Mouse (Mus musculus): ENCODE data around the gene 1700010I14Rik.

Gene 1700010I14Rik

DNA sequence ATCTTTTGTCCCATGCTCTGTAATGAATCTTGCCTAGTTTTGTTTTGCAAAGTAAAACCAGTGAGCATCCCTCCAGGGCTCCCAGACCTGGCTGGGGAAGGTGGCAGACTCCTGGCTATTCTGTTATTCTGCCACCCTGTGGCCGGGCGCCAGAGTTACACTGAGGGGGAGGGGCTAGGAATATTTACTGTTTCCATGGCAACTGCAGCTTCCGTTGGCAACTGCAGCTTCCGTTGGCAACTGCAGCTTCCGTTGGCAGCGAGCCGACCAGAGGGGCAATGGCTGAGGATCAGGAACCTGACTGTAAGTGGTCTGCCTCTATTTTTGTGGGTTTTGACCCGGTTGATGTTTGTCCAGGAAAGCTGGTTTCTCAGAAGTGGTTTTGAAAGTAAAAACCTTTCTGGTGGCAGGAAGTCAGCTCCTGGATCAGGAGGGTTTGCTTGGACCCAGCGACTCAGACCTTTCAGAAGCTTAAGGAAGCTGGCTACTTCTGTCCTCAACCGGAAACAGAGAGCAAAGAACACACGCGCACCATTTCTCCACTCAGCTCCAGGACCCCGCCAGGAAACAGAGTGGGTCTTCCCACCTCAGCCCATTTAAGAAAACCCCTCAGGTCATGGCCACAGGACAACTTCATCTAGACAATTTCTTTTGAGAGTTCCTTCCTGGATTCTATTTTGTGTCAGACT lies at the start of gene 1700010I14Rik:
Gene 1700010I14Rik, plus strand, starts transcription at position 215 of the 689 bp plus-strand sequence.
- peak; percentile 91 to 98 for DNase-seq (ENCODE audit: inconsistent age in 2 of 2, low spot score in 1 of 2)

DNA sequence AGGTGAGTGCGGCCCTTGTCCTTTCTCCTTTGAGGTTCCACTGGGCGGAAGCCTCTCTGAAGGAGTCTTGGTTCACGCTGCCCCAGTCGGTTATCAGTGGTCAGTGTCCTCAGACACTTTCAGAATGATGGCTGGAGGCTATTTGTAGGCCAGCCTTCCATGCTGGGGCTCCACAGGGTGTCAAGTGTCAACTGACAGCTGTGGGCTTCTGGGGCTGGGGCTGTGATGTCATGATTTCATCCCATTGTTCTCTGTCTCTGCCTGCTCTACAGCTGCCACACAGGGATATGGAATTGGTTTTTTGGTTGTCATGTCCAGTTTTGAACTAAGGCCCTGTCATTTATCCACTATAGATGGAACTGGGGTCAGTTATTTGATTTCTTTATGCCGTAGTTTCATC lies 36.5 kb upstream of the 1700010I14Rik start:
- no peak for DNase-seq (ENCODE audit: inconsistent age in 2 of 2, low spot score in 1 of 2)

DNA sequence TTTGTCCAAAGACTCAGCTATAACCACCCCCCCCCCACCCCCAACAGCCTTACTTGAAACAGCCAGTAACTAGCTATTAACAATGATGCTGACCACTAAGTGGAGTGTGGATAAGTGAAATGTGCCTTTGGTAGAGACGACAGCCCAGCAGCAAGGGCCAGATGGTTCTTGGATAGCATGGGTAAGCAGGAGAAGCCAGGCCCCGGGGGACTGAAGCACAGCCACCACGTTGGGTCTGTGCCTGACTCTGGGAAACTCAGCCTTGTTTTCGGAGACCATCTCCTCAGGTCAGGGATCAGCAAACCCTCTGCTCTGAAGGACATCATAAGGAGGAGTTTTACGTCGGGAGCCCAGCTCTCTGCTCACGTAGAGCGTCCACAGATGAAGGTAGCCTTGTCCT lies 35.2 kb upstream of the 1700010I14Rik start:
- no peak for DNase-seq (ENCODE audit: inconsistent age in 2 of 2, low spot score in 1 of 2)

DNA sequence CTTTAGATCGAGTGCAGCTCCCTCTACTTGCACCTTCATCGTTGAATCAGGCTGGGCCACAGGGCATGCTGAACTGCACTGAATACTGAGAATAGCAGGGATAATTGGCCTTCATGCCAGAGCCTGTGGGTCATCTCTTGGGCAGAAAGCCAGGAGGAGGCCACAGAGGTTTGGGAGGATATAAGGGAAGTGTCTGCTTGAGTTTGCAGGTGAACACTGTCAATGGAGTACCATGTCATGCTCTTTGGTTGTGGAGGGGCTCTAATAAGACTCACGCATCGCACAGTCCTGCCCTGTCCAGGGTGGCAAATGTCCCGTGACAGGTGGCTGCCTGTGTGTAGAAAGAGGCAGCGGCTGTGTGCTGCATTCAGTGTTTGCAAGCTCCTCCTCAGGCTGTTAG lies 30.0 kb upstream of the 1700010I14Rik start:
- DNase-seq (ENCODE audit: inconsistent age in 2 of 2, low spot score in 1 of 2): peak; percentile 65 to 84

DNA sequence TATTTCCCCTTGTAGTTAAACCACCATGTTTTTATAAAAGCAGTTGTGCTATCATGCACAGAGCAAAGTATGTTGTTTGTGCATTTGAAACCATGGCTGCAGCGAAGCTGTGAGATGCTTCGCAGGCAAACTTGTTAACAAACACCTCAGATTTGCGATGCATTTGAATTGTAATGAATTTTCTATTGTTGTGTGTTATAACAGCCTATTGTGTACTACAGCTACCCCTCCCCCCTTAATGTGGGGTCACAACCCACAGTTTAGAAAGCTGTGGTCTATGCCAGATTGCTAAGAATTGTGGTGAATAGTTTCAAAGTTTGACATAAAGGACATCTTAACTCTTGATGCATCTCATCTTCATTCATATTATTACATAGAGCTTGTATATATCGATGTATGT lies 27.7 kb upstream of the 1700010I14Rik start:
- no peak for DNase-seq (ENCODE audit: inconsistent age in 2 of 2, low spot score in 1 of 2)

DNA sequence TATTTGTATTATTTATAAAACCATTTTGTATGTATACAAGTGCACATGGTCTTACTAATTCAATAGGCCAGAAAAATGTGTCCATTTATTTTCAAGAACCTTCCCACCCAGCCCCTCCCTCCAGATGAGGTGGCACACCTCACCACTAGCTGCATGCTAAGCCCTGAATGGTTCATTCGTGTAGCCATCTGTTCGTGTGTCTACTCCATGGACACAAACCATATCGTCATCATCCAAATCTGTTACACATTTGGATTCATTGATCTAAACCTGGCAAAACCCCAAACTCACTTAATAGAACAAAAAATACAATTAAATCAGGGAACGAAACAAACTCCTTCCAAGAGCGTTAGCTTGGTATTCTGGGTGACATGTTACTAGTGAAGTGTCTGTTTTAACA lies 27.0 kb upstream of the 1700010I14Rik start:
- DNase-seq (ENCODE audit: inconsistent age in 2 of 2, low spot score in 1 of 2): no peak

DNA sequence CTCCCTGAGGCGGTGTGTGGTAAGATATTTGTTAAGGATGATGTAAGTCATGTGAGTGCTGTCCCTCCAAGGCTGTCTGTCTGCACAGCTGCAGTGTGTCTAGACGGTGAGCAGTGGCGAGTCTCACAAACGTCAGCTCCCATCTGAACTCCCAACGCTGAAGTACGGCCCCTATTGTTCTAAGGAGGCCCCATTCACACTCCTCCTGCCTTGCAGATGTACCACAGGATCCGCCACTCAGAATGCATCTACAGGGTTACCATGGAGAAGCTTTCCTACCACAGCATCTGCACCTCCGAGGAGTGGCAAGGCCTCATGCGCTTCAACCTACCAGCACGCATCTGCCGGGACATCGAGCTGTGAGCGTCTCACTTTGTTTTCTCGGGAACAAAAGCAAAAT lies 26.5 kb upstream of the 1700010I14Rik start:
- DNase-seq (ENCODE audit: inconsistent age in 2 of 2, low spot score in 1 of 2): no peak

DNA sequence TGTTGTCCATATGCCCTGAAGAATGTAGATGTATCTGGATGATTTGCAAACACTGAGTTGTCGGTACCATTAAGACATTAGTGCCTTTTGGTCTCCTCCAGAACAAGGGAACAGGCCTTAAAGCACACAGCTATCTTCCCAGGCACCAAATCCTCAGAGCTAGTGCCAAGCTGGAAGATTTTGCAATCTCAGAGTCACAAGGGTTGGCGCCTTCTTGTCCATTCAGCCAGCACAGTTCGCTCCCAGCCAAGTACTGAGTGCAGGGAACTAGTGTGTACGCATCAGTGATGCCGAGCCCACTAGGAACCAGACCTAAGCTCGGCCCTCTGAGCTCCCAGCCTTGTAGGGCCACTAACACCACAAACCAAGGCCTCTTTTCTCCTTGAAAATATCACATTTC lies 23.0 kb upstream of the 1700010I14Rik start:
- DNase-seq (ENCODE audit: inconsistent age in 2 of 2, low spot score in 1 of 2): peak in 1 of 2 experiments; percentile 42

DNA sequence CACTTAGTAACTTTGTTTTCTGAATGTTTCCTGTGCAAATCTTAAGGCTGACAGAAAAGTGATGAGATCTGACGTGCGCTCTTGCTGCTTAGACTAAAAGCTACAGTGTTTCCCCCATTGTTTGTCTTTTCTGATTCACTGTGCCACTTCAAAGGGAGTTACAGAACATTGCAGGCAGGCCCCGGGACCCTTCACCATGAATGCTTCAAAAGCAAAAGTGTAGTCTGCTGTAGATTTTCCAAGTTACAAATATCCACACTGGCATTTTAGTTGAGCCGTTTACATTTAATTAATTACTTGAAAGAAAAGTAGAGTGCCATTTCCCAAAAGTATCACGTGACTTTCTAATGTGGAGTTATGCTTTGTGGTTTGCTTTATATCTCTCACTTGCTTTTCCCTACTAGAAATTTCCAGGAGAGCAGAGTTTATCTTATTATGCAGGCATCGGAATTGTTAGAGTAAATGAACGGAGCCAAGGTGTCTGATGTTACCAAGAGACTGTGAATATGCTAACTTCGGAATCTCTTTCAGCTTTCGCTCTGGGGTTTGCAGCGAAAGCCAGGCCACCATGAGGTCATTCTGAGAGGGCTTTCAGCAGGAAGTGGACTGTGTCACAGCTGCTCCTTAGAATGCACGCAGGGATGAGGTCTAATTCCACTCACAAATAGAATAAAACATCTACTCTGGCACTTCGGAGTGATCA lies 15.8 kb upstream of the 1700010I14Rik start:
- no peak for DNase-seq (ENCODE audit: inconsistent age in 2 of 2, low spot score in 1 of 2)

DNA sequence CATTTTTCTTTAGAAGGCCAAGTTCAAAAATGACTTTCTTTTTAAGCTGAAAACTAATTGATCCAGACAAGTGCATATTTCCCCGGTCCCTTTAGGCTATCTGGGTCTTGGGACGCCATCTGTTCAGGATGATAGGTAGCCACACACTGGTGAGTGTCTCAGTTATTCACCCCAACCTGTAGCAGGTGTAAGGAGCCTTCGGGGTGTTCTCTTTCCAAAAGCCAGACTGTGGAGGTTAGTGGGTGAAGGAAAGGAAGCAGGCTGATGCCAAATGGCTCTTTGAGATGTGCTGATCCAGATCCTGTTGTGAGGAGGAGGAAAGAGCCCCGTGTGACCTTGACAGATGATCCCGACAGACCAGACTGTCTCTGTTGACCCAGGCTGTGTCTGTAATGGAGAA lies 14.8 kb upstream of the 1700010I14Rik start:
- DNase-seq (ENCODE audit: inconsistent age in 2 of 2, low spot score in 1 of 2): no peak

DNA sequence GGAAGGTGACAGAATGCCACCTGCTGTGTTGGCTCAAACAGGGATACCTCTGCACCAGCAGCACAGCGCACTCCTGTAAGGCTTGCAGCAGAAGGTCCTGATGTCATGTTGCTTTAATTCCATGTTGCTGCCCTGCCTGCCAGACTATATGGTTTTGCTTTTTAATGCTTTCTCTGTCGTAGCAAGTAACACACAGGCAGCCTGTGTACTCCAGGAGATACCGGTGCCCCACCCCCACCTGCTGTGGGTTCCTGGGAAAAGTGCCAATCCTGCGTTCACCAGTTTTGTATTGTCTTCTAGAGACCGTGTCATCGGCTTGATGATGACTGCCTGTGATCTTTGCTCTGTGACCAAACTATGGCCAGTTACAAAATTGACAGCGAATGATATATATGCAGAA lies 13.7 kb upstream of the 1700010I14Rik start:
- no peak for DNase-seq (ENCODE audit: inconsistent age in 2 of 2, low spot score in 1 of 2)

DNA sequence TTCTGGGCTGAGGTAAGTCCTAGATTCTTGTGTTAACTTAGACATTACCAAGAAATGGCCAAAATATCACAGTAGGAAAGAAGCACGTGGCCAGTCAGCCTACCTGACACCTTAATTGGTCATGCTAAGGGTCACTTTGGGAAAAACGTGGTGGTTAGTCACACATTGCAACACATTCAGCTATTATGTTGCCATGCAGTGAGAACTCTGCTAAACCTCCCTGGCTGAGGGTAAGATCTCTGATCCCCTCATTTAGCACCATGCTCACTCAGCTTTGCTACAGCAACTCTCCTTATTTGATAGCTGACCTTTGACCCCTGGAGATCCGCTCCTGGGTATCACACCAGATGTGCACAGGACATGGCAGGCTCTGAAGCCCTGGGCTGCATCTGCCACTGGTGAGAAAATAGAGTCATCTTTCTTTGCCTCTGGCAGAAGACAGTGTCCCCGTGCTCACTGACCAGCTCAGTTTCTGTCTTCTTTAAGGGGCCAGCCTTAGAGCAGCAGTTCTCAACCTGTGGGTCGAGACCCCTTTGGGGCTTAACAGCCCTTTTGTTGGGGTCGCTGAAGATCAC lies 13.2 kb upstream of the 1700010I14Rik start:
- DNase-seq (ENCODE audit: inconsistent age in 2 of 2, low spot score in 1 of 2): no peak

DNA sequence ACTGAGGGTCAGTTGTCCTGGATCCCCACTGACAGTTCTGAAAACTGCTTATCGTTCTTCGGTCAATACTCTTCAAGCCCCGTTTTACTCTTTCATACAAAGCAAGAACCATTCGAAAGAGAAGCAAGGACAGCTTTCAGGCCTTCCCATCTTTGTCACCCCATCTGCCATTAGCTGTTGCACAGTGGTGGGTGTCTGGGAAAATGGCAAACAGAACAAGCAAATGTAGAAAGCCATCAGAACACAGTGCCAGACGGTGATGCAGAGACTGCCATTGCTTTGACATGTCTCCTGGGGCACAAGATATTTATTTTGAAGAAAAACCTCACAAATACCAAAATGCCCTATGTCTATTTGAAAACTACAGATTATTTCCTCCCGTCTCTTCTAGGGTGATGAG lies 11.4 kb upstream of the 1700010I14Rik start:
- no peak for DNase-seq (ENCODE audit: inconsistent age in 2 of 2, low spot score in 1 of 2)

DNA sequence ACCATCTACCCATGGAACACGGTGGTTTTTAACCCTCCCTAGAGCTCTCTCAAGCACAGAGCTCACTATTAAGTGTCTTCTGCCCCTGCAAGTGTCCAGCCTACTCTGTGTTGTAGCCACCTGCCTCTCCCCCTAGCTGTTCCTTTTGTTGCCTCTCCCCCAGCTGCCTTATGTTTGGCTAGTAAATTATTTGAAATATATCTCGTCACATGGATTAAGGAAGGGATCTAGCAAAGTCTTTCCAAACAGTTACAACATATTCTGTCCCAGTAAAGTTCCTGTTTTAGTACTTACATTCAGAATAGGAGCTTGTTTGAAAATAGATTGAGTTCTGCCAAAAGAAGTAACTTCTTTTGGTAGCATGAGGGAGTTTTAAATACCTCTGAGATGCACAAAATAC lies 10.9 kb upstream of the 1700010I14Rik start:
- no peak for DNase-seq (ENCODE audit: inconsistent age in 2 of 2, low spot score in 1 of 2)

DNA sequence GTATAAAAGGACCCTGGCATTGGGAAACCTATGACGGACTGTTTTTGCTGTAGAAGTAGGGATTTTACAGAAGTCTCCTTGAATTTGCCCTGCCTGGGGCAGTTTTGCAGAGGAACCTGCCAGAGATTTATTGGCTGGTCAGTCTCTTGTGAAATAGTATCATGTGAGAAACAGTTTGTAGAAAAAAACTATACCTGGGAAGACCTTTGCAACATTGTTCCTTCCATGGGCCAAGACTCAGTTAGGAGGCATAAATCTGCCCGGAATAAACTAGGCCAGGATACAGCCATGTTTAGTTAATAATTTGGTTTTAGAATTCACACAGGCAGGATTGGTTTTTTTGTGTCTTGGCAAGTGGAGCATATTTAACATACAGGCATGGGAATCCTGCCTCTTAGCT lies 4.6 kb upstream of the 1700010I14Rik start:
- no peak for DNase-seq (ENCODE audit: inconsistent age in 2 of 2, low spot score in 1 of 2)

DNA sequence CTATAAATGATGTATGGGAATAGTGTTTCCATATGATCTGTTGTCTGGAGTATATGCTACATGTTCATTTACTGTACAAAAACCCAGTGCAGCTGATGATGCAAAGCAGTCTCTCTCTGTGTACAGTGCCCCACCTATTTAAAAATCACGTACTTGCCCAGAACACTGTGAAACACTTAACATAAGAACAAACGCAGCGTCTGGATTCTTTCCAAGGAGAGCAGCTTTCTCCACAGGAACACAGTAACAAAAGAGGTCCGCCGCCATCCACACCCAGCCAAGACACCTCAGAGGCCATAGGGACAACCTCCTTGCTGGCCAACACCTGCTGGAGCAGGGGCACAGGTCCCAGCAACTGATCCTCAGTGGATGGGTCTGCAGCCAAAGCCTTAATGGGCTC lies 2.4 kb upstream of the 1700010I14Rik start:
- DNase-seq (ENCODE audit: inconsistent age in 2 of 2, low spot score in 1 of 2): no peak

DNA sequence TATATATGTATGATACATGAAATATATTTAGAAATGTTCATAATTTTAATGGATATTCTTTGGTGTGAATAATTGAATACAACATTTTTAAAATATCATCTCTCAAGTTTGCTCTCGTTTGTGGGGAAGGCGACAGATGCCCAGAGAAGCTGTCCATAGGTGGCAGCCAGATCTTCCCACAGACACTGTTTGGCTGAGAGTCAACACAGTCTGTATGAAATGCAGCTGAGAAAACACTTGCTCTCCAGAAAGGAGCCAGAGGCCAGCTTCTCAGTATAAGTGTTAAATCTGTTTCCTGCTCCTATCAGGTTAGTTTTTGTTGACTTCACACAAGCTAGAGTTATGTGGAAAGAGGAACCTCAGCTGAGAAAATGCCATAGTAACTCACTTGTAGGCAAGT lies 1.6 kb upstream of the 1700010I14Rik start:
- no peak for DNase-seq (ENCODE audit: inconsistent age in 2 of 2, low spot score in 1 of 2)

DNA sequence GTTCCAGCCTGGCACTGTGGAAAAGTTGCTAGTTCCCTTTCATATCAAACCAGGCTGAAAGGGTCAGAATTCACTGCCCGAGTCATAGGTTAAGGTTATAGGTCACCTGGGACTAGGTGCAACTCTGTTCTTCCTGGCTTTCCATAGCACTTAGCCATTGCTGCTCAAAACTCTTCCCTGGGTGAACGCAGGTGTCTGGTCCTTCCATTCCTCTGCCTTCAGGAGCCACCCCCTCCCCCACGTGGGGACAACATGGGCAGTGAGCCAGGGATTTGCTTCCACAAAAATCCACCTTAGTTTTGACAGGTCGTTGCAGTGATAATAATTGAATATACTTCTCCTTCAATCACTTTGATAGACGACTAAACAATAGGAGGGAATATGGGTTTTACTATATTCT lies 764 bp upstream of the 1700010I14Rik start:
- DNase-seq (ENCODE audit: inconsistent age in 2 of 2, low spot score in 1 of 2): peak; percentile 23 to 37

DNA sequence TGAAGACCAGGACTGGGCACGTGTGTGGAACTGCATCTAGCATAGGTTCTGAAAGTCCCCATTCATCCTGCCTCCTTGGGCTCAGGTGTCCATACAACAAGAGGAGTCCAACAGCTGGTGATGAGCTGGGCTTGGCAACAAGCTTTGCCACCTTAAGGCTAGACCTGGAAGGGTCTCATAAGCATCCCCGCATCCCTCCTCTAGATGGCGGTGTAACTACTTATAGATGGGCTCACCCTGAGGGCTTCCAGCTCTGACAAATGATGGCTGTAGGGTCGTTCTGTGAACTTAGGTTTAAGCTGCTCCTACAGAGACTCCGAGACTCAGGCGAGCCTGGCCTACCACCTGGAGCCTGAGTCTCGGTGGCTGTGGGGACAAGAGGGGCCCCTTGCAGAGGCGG lies 3.0 kb downstream of the 1700010I14Rik start:
- DNase-seq (ENCODE audit: inconsistent age in 2 of 2, low spot score in 1 of 2): peak in 1 of 2 experiments; percentile 37

DNA sequence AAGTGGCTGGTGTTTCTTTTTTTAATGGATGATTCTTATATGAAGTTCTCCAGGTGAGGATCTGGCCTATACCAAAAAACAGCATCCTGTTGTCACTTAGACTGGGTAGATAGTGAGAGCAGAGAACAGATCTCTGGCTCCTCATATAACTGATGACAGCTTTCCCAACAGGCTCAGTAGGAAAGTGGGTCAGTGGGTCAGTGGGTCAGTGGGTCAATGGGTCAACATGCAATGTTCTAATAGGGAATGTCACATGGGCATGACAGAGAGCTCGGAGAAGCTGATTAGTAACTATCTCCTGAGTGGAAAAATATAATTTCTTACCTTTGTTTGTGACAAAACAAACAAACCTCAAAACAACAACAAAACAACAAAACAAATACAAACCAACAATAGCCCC lies 7.2 kb downstream of the 1700010I14Rik start:
- peak in 1 of 2 experiments; percentile 61 for DNase-seq (ENCODE audit: inconsistent age in 2 of 2, low spot score in 1 of 2)

DNA sequence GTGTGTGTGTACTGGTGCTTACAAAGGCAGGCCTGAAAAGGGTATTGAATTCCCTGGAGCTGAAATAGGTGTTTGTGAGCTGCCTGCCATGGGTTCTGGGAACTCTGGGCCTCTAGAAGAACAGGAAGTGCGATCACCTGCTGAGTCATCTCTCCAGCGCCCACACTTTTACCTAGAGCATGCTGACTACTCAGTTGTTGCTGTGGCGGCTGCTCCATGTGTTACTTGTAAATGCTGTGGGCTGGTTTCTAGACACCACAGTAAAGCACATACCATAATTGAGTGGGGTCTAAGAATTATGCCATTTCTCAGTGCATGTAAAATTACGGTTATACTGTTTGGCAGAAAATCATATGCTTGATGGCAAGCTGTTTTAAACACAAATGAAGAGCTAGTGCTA lies 14.3 kb downstream of the 1700010I14Rik start:
- no peak for DNase-seq (ENCODE audit: inconsistent age in 2 of 2, low spot score in 1 of 2)

DNA sequence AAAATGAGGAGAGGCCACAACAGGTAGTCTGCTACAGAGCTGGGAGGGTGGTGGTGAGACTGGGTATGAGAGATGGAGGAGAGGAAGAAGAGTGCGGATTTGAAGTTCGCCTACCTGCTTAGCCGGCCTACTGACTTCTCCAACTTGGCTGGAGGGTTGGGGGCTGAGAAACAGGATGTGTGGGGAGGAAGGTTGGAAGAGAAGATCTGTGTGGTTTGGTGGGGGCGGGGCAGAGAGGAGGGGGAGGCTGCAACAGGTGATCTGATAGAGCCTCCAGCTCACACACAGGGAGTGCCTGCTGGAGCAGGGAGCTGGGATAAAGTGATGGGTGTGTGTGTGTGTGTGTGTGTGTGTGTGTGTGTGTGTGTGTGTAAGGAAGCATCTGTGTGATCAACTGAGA lies 16.4 kb downstream of the 1700010I14Rik start:
- no peak for DNase-seq (ENCODE audit: inconsistent age in 2 of 2, low spot score in 1 of 2)
